Mouse (Mus musculus) brain, adult 2 months (tissue): ENCODE data around the gene Ankrd31.
A peak's percentile ranks its signal among the peaks of the same experiment; 100 is the strongest.
"Not testable (repeated sequence)": the region's sequence is repeated elsewhere in the genome, so short reads cannot be mapped to it uniquely, and the experiment has no call there.

Experiments
- DNase-seq: peaks from one replicate; pipeline ENCODE4 v3.0.0; 2011; ENCODE audit warnings: low read depth, low spot score

Gene Ankrd31

GRCm38 (mm10) chr13:96855191-96855590, 107.1 kb downstream of the Ankrd31 start:
- DNase-seq = peak; percentile 80

- no peak for DNase-seq
Observed at GRCm38 (mm10) chr13:96859161-96859560, 111.1 kb downstream of the Ankrd31 start.

- DNase-seq = no peak
Observed at GRCm38 (mm10) chr13:96870742-96871141, 122.7 kb downstream of the Ankrd31 start.

GRCm38 (mm10) chr13:96874071-96874470, 126.0 kb downstream of the Ankrd31 start:
- DNase-seq = no peak

- peak; percentile 79 for DNase-seq
Observed at GRCm38 (mm10) chr13:96878220-96879057, 130.4 kb downstream of the Ankrd31 start.

GRCm38 (mm10) chr13:96884534-96884933, 136.5 kb downstream of the Ankrd31 start:
- DNase-seq = no peak

GRCm38 (mm10) chr13:96889985-96890384, 141.9 kb downstream of the Ankrd31 start:
- no peak for DNase-seq

GRCm38 (mm10) chr13:96895144-96895543, 147.1 kb downstream of the Ankrd31 start:
- DNase-seq = peak; percentile 16

GRCm38 (mm10) chr13:96906717-96907116, 158.6 kb downstream of the Ankrd31 start:
- no peak for DNase-seq

- DNase-seq = no peak
Observed at GRCm38 (mm10) chr13:96911202-96911601, 163.1 kb downstream of the Ankrd31 start.

- not testable (repeated sequence) for DNase-seq
Observed at GRCm38 (mm10) chr13:96923134-96923533, 175.1 kb downstream of the Ankrd31 start.

- peak; percentile 63 for DNase-seq
Observed at GRCm38 (mm10) chr13:96923999-96924961, 176.2 kb downstream of the Ankrd31 start, which contains the start of gene Gcnt4. TSS of gene Gcnt4 (plus strand) at chr13:96924689.

- no peak for DNase-seq
Observed at GRCm38 (mm10) chr13:96924985-96925745, 177.1 kb downstream of the Ankrd31 start.

- no peak for DNase-seq
Observed at GRCm38 (mm10) chr13:96925991-96926725, 178.1 kb downstream of the Ankrd31 start.

GRCm38 (mm10) chr13:96927781-96928180, 179.7 kb downstream of the Ankrd31 start:
- no peak for DNase-seq

- DNase-seq = no peak
Observed at GRCm38 (mm10) chr13:96928432-96929039, 180.5 kb downstream of the Ankrd31 start.

GRCm38 (mm10) chr13:96932745-96933144, 184.7 kb downstream of the Ankrd31 start:
- peak; percentile 93 for DNase-seq

- DNase-seq = no peak
Observed at GRCm38 (mm10) chr13:96933367-96933766, 185.3 kb downstream of the Ankrd31 start.

- DNase-seq = no peak
Observed at GRCm38 (mm10) chr13:96936173-96936777, 188.2 kb downstream of the Ankrd31 start.

GRCm38 (mm10) chr13:96937059-96937558, 189.0 kb downstream of the Ankrd31 start:
- DNase-seq = no peak
